Mouse (Mus musculus): ENCODE measurements around the gene Nrros. TPM values are rescaled to one million over a fixed set of nuclear protein-coding genes. Genes with fewer than 3 reads are reported as not detected.
A peak's percentile ranks its signal among the peaks of the same experiment; 100 is the strongest.
"Not testable (repeated sequence)": the region's sequence is repeated elsewhere in the genome, so short reads cannot be mapped to it uniquely, and the experiment has no call there.

The Nrros gene
- polyA plus RNA-seq, 1 experiment from 2014 or later = 7.3 TPM

GRCm38 (mm10) chr16:32108578-32108977, 56.8 kb downstream of the Nrros start:
- Histone ChIP-seq H3K27ac (replicated peaks) (no peak overlapping the region), H3K4me1 (no peaks in the 10 kb centered on the region), H3K27me3 (replicated peaks; ENCODE audit: low read depth, poor library complexity, severe bottlenecking) (no peaks in the 10 kb centered on the region), H3K4me3 (no peak overlapping the region), H3K36me3 (replicated peaks) (peaks cover 70% of the 10 kb centered on the region), H3K9me3 (0 out of 2 replicates have a peak, but pooled peaks cover 7% of the 10 kb centered on the region)
- no peak for DNase-seq (ENCODE audit: low spot score)
- WGBS = 97% methylated on average over 2 of the region's 2 CpGs

GRCm38 (mm10) chr16:32108170-32108569, 57.2 kb downstream of the Nrros start:
- H3K27ac ChIP-seq (replicated peaks) = no peak overlapping the region
- H3K27me3 ChIP-seq (replicated peaks; ENCODE audit: low read depth, poor library complexity, severe bottlenecking) = no peaks in the 10 kb centered on the region
- 0 out of 2 replicates have a peak, but pooled peaks cover 7% of the 10 kb centered on the region for H3K9me3 ChIP-seq
- 84% methylated on average over 7 of the region's 7 CpGs for WGBS
- no peaks in the 10 kb centered on the region for H3K4me1 ChIP-seq
- no peak overlapping the region for H3K4me3 ChIP-seq
- no peak for DNase-seq (ENCODE audit: low spot score)
- peaks cover 74% of the 10 kb centered on the region for H3K36me3 ChIP-seq (replicated peaks)

- WGBS = 93% methylated on average over 12 of the region's 12 CpGs
- no peak for DNase-seq (ENCODE audit: low spot score)
- Histone ChIP-seq H3K27me3 (replicated peaks; ENCODE audit: low read depth, poor library complexity, severe bottlenecking) (no peaks in the 10 kb centered on the region), H3K36me3 (replicated peaks) (peaks cover 80% of the 10 kb centered on the region), H3K4me3 (no peak overlapping the region), H3K27ac (replicated peaks) (no peak overlapping the region), H3K9me3 (0 out of 2 replicates have a peak, but pooled peaks cover 7% of the 10 kb centered on the region), H3K4me1 (no peaks in the 10 kb centered on the region)
Measured at GRCm38 (mm10) chr16:32107342-32108045, 57.9 kb downstream of the Nrros start.

- 0 out of 2 replicates have a peak, but pooled peaks cover 6% of the 10 kb centered on the region for H3K9me3 ChIP-seq
- H3K36me3 ChIP-seq (replicated peaks) = peaks cover 83% of the 10 kb centered on the region
- H3K4me1 ChIP-seq = no peaks in the 10 kb centered on the region
- WGBS = 92% methylated on average over 1 of the region's 1 CpGs
- H3K27me3 ChIP-seq (replicated peaks; ENCODE audit: low read depth, poor library complexity, severe bottlenecking) = no peaks in the 10 kb centered on the region
- no peak overlapping the region for H3K4me3 ChIP-seq
- no peak for DNase-seq (ENCODE audit: low spot score)
- no peak overlapping the region for H3K27ac ChIP-seq (replicated peaks)
Measured at GRCm38 (mm10) chr16:32105698-32106097, 59.7 kb downstream of the Nrros start.

- 0 out of 2 replicates have a peak, but pooled peaks cover 3% of the 10 kb centered on the region for H3K9me3 ChIP-seq
- 91% methylated on average over 13 of the region's 13 CpGs for WGBS
- H3K4me3 ChIP-seq = no peak overlapping the region
- no peak overlapping the region for H3K27ac ChIP-seq (replicated peaks)
- no peak for DNase-seq (ENCODE audit: low spot score)
- H3K36me3 ChIP-seq (replicated peaks) = peaks cover 53% of the 10 kb centered on the region
- H3K27me3 ChIP-seq (replicated peaks; ENCODE audit: low read depth, poor library complexity, severe bottlenecking) = no peaks in the 10 kb centered on the region
- H3K4me1 ChIP-seq = peaks cover 25% of the 10 kb centered on the region
Measured at GRCm38 (mm10) chr16:32102295-32102694, 63.1 kb downstream of the Nrros start.

- no peaks in the 10 kb centered on the region for H3K9me3 ChIP-seq
- H3K4me1 ChIP-seq = peaks cover 25% of the 10 kb centered on the region
- peaks cover 47% of the 10 kb centered on the region for H3K36me3 ChIP-seq (replicated peaks)
- peak within 1 kb of the TSS; percentile 93 for H3K4me3 ChIP-seq
- H3K27ac ChIP-seq (replicated peaks) = peak within 1 kb of the TSS; percentile 94
- H3K27me3 ChIP-seq (replicated peaks; ENCODE audit: low read depth, poor library complexity, severe bottlenecking) = no peaks in the 10 kb centered on the region
- peak; percentile 96 for DNase-seq (ENCODE audit: low spot score)
- WGBS = under 1% methylated on average over 34 of the region's 34 CpGs
Measured at GRCm38 (mm10) chr16:32099638-32100150, 65.7 kb downstream of the Nrros start, which contains the start of the genes Pigx and Cep19. Gene Pigx (minus strand): TSS chr16:32099740. Gene Cep19 (plus strand): TSS chr16:32099800.

GRCm38 (mm10) chr16:32098897-32099637, 66.3 kb downstream of the Nrros start:
- Histone ChIP-seq H3K27me3 (replicated peaks; ENCODE audit: low read depth, poor library complexity, severe bottlenecking) (no peaks in the 10 kb centered on the region), H3K9me3 (no peaks in the 10 kb centered on the region), H3K27ac (replicated peaks) (peak overlapping the region; percentile 94), H3K36me3 (replicated peaks) (peaks cover 46% of the 10 kb centered on the region), H3K4me1 (peaks cover 25% of the 10 kb centered on the region), H3K4me3 (peak overlapping the region; percentile 93)
- DNase-seq (ENCODE audit: low spot score) = no peak
- under 1% methylated on average over 39 of the region's 39 CpGs for WGBS

GRCm38 (mm10) chr16:32097757-32098156, 67.6 kb downstream of the Nrros start:
- H3K27me3 ChIP-seq (replicated peaks; ENCODE audit: low read depth, poor library complexity, severe bottlenecking); H3K27ac ChIP-seq (replicated peaks); H3K9me3 ChIP-seq; DNase-seq (ENCODE audit: low spot score): not testable (repeated sequence)
- peaks cover 37% of the 10 kb centered on the region for H3K36me3 ChIP-seq (replicated peaks)
- H3K4me3 ChIP-seq = peak overlapping the region; percentile 93; the same call in 1 of the 2 replicates
- 90% methylated on average over 2 of the region's 2 CpGs for WGBS
- peaks cover 25% of the 10 kb centered on the region for H3K4me1 ChIP-seq

Other genes starting within 250 kb of the Nrros start
- gene Pigz, start 231.7 kb downstream of the Nrros start, polyA plus RNA-seq (2016; fragmentation: Nextera tagmentation; extraction: Ambion mirVana) = 1.3 and 1.8 TPM in 2 replicates
- 86.7 and 87.7 TPM in 2 replicates for gene 0610012G03Rik, start 217.1 kb downstream of the Nrros start, polyA plus RNA-seq (2016; fragmentation: Nextera tagmentation; extraction: Ambion mirVana)
- gene Ncbp2, start 217.1 kb downstream of the Nrros start, polyA plus RNA-seq (2016; fragmentation: Nextera tagmentation; extraction: Ambion mirVana) = 139 and 145 TPM in 2 replicates
- gene Senp5, start 162.3 kb downstream of the Nrros start, polyA plus RNA-seq (2016; fragmentation: Nextera tagmentation; extraction: Ambion mirVana) = 21.5 and 21.8 TPM in 2 replicates
- 39.4 and 42.4 TPM in 2 replicates for gene Pak2, start 86.3 kb downstream of the Nrros start, polyA plus RNA-seq (2016; fragmentation: Nextera tagmentation; extraction: Ambion mirVana)
- 151 and 152 TPM in 2 replicates for gene Pigx, start 65.9 kb downstream of the Nrros start, polyA plus RNA-seq (2016; fragmentation: Nextera tagmentation; extraction: Ambion mirVana)
- gene Cep19, start 65.8 kb downstream of the Nrros start, polyA plus RNA-seq (2016; fragmentation: Nextera tagmentation; extraction: Ambion mirVana) = 36.5 and 36.7 TPM in 2 replicates
- gene Bex6, start 14.2 kb upstream of the Nrros start, polyA plus RNA-seq (2016; fragmentation: Nextera tagmentation; extraction: Ambion mirVana) = not detected in 2 replicates
- gene Fbxo45, start 81.6 kb upstream of the Nrros start, polyA plus RNA-seq (2016; fragmentation: Nextera tagmentation; extraction: Ambion mirVana) = 13.8 and 15.4 TPM in 2 replicates
- gene Wdr53, start 81.6 kb upstream of the Nrros start, polyA plus RNA-seq (2016; fragmentation: Nextera tagmentation; extraction: Ambion mirVana) = 19.0 and 19.4 TPM in 2 replicates
- not detected in 2 replicates for gene Smco1, start 105.9 kb upstream of the Nrros start, polyA plus RNA-seq (2016; fragmentation: Nextera tagmentation; extraction: Ambion mirVana)
- gene Rnf168, start 111.9 kb upstream of the Nrros start, polyA plus RNA-seq (2016; fragmentation: Nextera tagmentation; extraction: Ambion mirVana) = 29.0 and 33.9 TPM in 2 replicates
- gene Ubxn7, start 166.7 kb upstream of the Nrros start, polyA plus RNA-seq (2016; fragmentation: Nextera tagmentation; extraction: Ambion mirVana) = 27.0 and 32.2 TPM in 2 replicates
- gene Tm4sf19, start 234.9 kb upstream of the Nrros start, polyA plus RNA-seq (2016; fragmentation: Nextera tagmentation; extraction: Ambion mirVana) = not detected in 2 replicates